Mouse (Mus musculus): ENCODE data around the gene Cdr2l.

The Cdr2l gene

DNA sequence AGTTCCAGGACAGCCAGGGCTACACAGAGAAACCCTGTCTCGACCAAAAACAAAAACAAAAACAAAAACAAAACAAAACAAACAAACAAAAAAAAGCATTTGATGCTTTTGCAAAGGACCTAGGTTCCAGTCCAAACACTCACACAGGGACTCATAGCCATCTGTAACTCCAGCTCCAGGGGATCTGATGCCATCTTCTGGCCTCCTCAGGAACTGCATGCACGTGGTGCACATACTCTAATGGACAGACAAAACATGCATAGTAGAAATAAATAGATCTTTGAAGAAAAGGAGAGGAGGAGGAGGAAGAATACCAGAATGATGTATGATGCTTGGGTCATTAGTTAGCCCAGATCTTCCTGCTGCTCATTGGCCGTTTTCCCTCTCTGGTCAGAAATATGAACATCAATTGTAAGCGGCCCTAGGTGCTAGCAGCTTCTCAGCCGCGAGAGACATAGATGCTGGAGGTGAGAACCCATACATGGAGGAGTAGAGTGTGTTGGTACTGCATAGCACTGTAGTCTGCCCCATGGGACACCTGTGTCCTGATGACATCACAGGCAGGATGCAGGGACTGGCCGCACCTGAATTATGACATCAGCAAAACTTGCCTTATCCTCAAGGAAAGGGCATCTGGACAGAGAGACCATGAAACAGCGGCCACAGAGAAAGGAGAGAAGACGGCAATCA lies 58.3 kb downstream of the Cdr2l start, which contains the start of gene Trim80:
Gene Trim80, plus strand, starts transcription at position 640 of the 690 bp plus-strand sequence.
- no peak for DNase-seq (ENCODE audit: low read depth in 2 of 2, low spot score in 2 of 2)

DNA sequence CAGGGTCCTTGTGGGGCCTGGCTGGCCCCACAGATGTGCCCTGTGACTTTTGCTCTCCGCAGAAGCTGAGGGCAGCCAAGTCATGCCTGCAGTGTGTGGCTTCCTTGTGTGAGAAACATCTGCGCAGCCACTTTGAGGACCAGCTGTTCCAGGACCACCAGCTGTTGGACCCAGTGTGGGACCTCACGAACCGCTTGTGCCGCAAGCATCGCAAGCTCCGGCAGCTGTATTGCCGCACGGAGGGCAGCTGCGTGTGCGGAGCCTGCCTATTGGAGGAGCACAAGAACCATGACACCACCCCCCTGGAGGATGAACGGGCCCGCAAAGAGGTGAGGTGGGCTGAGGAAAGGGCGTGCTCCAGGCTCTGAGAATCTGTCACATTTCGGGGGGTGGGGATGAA lies 59.7 kb downstream of the Cdr2l start:
- no peak for DNase-seq (ENCODE audit: low read depth in 2 of 2, low spot score in 2 of 2)

All from CD8-positive naive resting alpha-beta T cell, adult 2 months (primary cell).